Mouse (Mus musculus) liver, embryonic 12.5 days (tissue): ENCODE results near the gene P3h1. TPM values are rescaled to one million over a fixed set of nuclear protein-coding genes. Genes with fewer than 3 reads are reported as not detected.
A peak's percentile ranks its signal among the peaks of the same experiment; 100 is the strongest.
"Not testable (repeated sequence)": the region's sequence is repeated elsewhere in the genome, so short reads cannot be mapped to it uniquely, and the experiment has no call there.

Experiments used
- ATAC-seq: fragments of 200-750 bp; cut with Nextera tagmentation; 2 replicates; pipeline ENCODE4 v1.8.0; 2017; ENCODE audit warnings: moderate number of reproducible peaks, mild to moderate bottlenecking, moderate library complexity
- H3K27ac ChIP-seq: fragments of 300-500 bp; sonication (generic); 2 replicates; pipeline ENCODE4 v1.5.1; 2016; ENCODE audit warnings: mild to moderate bottlenecking
- H3K27me3 ChIP-seq: fragments of 300-500 bp; sonication (generic); replicated peaks from 2 replicates; pipeline ENCODE4 v1.6.1; 2016; ENCODE audit warnings: mild to moderate bottlenecking, moderate library complexity
- H3K36me3 ChIP-seq: fragments of 300-500 bp; sonication (generic); 2 replicates; pipeline ENCODE4 v1.6.1; 2016; ENCODE audit warnings: mild to moderate bottlenecking, moderate library complexity
- H3K4me1 ChIP-seq: fragments of 300-500 bp; sonication (generic); 2 replicates; pipeline ENCODE4 v1.6.1; 2016
- H3K4me2 ChIP-seq: fragments of 300-500 bp; sonication (generic); 2 replicates; pipeline ENCODE4 v1.6.1; 2016; ENCODE audit warnings: mild to moderate bottlenecking, moderate library complexity
- H3K4me3 ChIP-seq: fragments of 300-500 bp; sonication (generic); 2 replicates; pipeline ENCODE4 v1.5.1; 2016; ENCODE audit warnings: mild to moderate bottlenecking, moderate library complexity
- H3K9ac ChIP-seq: fragments of 300-500 bp; sonication (generic); 2 replicates; pipeline ENCODE4 v1.6.1; 2016; ENCODE audit warnings: mild to moderate bottlenecking, moderate library complexity
- H3K9me3 ChIP-seq: fragments of 300-500 bp; sonication (generic); replicated peaks from 2 replicates; pipeline ENCODE4 v1.6.1; 2016; ENCODE audit warnings: mild to moderate bottlenecking, moderate library complexity
- WGBS: fragments of 180-500 bp; shearing (Covaris S2); methylation state at CpG from one replicate; pipeline ENCODE4 v1.1.7; 2016; ENCODE audit not compliant: insufficient replicate concordance; 5-methylcytosine and 5-hydroxymethylcytosine counted together
- polyA plus RNA-seq: library from polyadenylated mRNA; unstranded; fragments of >200 nt; fragmentation: Nextera tagmentation; extraction: Ambion mirVana; gene quantifications from 2 replicates; pipeline ENCODE4 v1.2.1, GENCODE M21; 2016

P3h1 gene
- polyA plus RNA-seq, 1 experiment from 2014 or later, result 9.7 TPM

- WGBS, result 76% methylated on average over 15 of the region's 15 CpGs
- H3K4me2 ChIP-seq, H3K9me3 ChIP-seq, H3K4me3 ChIP-seq, ATAC-seq, H3K9ac ChIP-seq, H3K27me3 ChIP-seq, H3K27ac ChIP-seq: not testable (repeated sequence)
- Histone ChIP-seq H3K4me1 (peaks cover 13% of the 10 kb centered on the region; the same call in 1 of the 2 replicates), H3K36me3 (peaks cover 95% of the 10 kb centered on the region)
Observed at GRCm38 (mm10) chr4:119278784-119279183, 46.1 kb downstream of the P3h1 start.

- Histone ChIP-seq H3K4me1 (peaks cover 46% of the 10 kb centered on the region), H3K9me3 (no peaks in the 10 kb centered on the region), H3K9ac (no peak overlapping the region), H3K27me3 (no peaks in the 10 kb centered on the region), H3K27ac (peak overlapping the region; percentile 38; the same call in 1 of the 2 replicates), H3K4me2 (no peak overlapping the region), H3K4me3 (no peak overlapping the region), H3K36me3 (peaks cover 93% of the 10 kb centered on the region)
- 60% methylated on average over 1 of the region's 1 CpGs for WGBS
- no peak for ATAC-seq
Observed at GRCm38 (mm10) chr4:119284861-119285260, 52.1 kb downstream of the P3h1 start.

- 32% methylated on average over 2 of the region's 2 CpGs for WGBS
- Histone ChIP-seq H3K27me3 (no peaks in the 10 kb centered on the region), H3K36me3 (peaks cover 93% of the 10 kb centered on the region), H3K9me3 (no peaks in the 10 kb centered on the region), H3K4me2 (peak overlapping the region; percentile 41), H3K27ac (peak overlapping the region; percentile 58), H3K4me1 (peaks cover 49% of the 10 kb centered on the region), H3K4me3 (no peak overlapping the region), H3K9ac (no peak overlapping the region)
- peak; percentile 61; the same call in 1 of the 2 replicates for ATAC-seq
Observed at GRCm38 (mm10) chr4:119285336-119285735, 52.6 kb downstream of the P3h1 start.

GRCm38 (mm10) chr4:119291921-119292320 is 59.2 kb downstream of the P3h1 start:
- peaks cover 53% of the 10 kb centered on the region for H3K36me3 ChIP-seq
- H3K27ac ChIP-seq, result peak overlapping the region; percentile 88
- peak overlapping the region; percentile 97 for H3K9ac ChIP-seq
- H3K4me2 ChIP-seq, result peak overlapping the region; percentile 97
- no peaks in the 10 kb centered on the region for H3K9me3 ChIP-seq
- no peaks in the 10 kb centered on the region for H3K27me3 ChIP-seq
- 59% methylated on average over 1 of the region's 1 CpGs for WGBS
- H3K4me1 ChIP-seq, result peaks cover 61% of the 10 kb centered on the region
- no peak for ATAC-seq
- H3K4me3 ChIP-seq, result peak overlapping the region; percentile 98

- Histone ChIP-seq H3K27me3 (no peaks in the 10 kb centered on the region), H3K36me3 (peaks cover 44% of the 10 kb centered on the region), H3K27ac (peak overlapping the region; percentile 88), H3K4me2 (peak overlapping the region; percentile 97), H3K4me1 (peaks cover 51% of the 10 kb centered on the region), H3K4me3 (peak overlapping the region; percentile 98), H3K9me3 (no peaks in the 10 kb centered on the region), H3K9ac (peak overlapping the region; percentile 97)
- 0 out of 2 replicates have a peak, but pooled peaks have one; percentile 20 for ATAC-seq
- under 1% methylated on average over 24 of the region's 24 CpGs for WGBS
Observed at GRCm38 (mm10) chr4:119292771-119293573, 60.3 kb downstream of the P3h1 start.

- Histone ChIP-seq H3K9ac (peak overlapping the region; percentile 97), H3K4me3 (peak overlapping the region; percentile 98), H3K27ac (peak overlapping the region; percentile 88), H3K27me3 (no peaks in the 10 kb centered on the region), H3K9me3 (no peaks in the 10 kb centered on the region), H3K4me1 (peaks cover 45% of the 10 kb centered on the region), H3K36me3 (peaks cover 37% of the 10 kb centered on the region), H3K4me2 (peak overlapping the region; percentile 97)
- WGBS, result under 1% methylated on average over 71 of the region's 80 CpGs
- ATAC-seq, result no peak
Observed at GRCm38 (mm10) chr4:119293574-119294258, 61.0 kb downstream of the P3h1 start.

- ATAC-seq, result peak; percentile 97
- Histone ChIP-seq H3K4me3 (peak within 1 kb of the TSS; percentile 98), H3K36me3 (peaks cover 31% of the 10 kb centered on the region), H3K9me3 (no peaks in the 10 kb centered on the region), H3K4me2 (peak within 1 kb of the TSS; percentile 97), H3K9ac (peak within 1 kb of the TSS; percentile 97), H3K27ac (peak within 1 kb of the TSS; percentile 88), H3K27me3 (no peaks in the 10 kb centered on the region), H3K4me1 (peaks cover 41% of the 10 kb centered on the region)
- under 1% methylated on average over 61 of the region's 61 CpGs for WGBS
Observed at GRCm38 (mm10) chr4:119294415-119295133, 61.9 kb downstream of the P3h1 start, which contains the start of gene Ybx1. Gene Ybx1, minus strand, starts transcription at chr4:119294604.

- Histone ChIP-seq H3K4me2 (peak overlapping the region; percentile 97), H3K4me3 (peak overlapping the region; percentile 98), H3K27me3 (no peaks in the 10 kb centered on the region), H3K4me1 (peaks cover 37% of the 10 kb centered on the region), H3K9ac (peak overlapping the region; percentile 97), H3K9me3 (no peaks in the 10 kb centered on the region), H3K36me3 (peaks cover 26% of the 10 kb centered on the region), H3K27ac (peak overlapping the region; percentile 88)
- no peak for ATAC-seq
- WGBS, result 5% methylated on average over 6 of the region's 6 CpGs
Observed at GRCm38 (mm10) chr4:119295134-119295453, 62.4 kb downstream of the P3h1 start.

- Histone ChIP-seq H3K4me3 (no peak overlapping the region), H3K9me3 (no peaks in the 10 kb centered on the region), H3K36me3 (peaks cover 3% of the 10 kb centered on the region), H3K27me3 (no peaks in the 10 kb centered on the region), H3K4me2 (no peak overlapping the region), H3K27ac (no peak overlapping the region), H3K9ac (no peak overlapping the region), H3K4me1 (peaks cover 16% of the 10 kb centered on the region)
- no peak for ATAC-seq
- 68% methylated on average over 2 of the region's 2 CpGs for WGBS
Observed at GRCm38 (mm10) chr4:119297361-119297760, 64.6 kb downstream of the P3h1 start.
